Mouse (Mus musculus) limb, embryonic 10.5 days (tissue): ENCODE results near the gene 2010003K11Rik. TPM values are rescaled to one million over a fixed set of nuclear protein-coding genes. Genes with fewer than 3 reads are reported as not detected.
A peak's percentile ranks its signal among the peaks of the same experiment; 100 is the strongest.
"Not testable (repeated sequence)": the region's sequence is repeated elsewhere in the genome, so short reads cannot be mapped to it uniquely, and the experiment has no call there.

Source experiments
- DNase-seq: peaks from one replicate; pipeline ENCODE4 v3.0.0-alpha.2; 2017; ENCODE audit warnings: low spot score
- H3K27ac ChIP-seq: fragments of 300-500 bp; sonication (generic); 2 replicates; pipeline ENCODE4 v1.5.1; 2016; ENCODE audit warnings: mild to moderate bottlenecking
- H3K27me3 ChIP-seq: fragments of 300-500 bp; sonication (generic); 2 replicates; pipeline ENCODE4 v1.6.1; 2016; ENCODE audit warnings: low read depth, mild to moderate bottlenecking; ENCODE audit not compliant: poor library complexity, severe bottlenecking
- H3K36me3 ChIP-seq: fragments of 300-500 bp; sonication (generic); 2 replicates; pipeline ENCODE4 v1.6.1; 2016; ENCODE audit warnings: mild to moderate bottlenecking, moderate library complexity
- H3K4me1 ChIP-seq: fragments of 300-500 bp; sonication (generic); 2 replicates; pipeline ENCODE4 v1.6.1; 2016
- H3K4me3 ChIP-seq: fragments of 300-500 bp; sonication (generic); 2 replicates; pipeline ENCODE4 v1.5.1; 2016; ENCODE audit warnings: mild to moderate bottlenecking, moderate library complexity
- H3K9me3 ChIP-seq: fragments of 300-500 bp; sonication (generic); replicated peaks from 2 replicates; pipeline ENCODE4 v1.6.1; 2016; ENCODE audit warnings: mild to moderate bottlenecking
- WGBS: fragments of 180-500 bp; shearing (Covaris S2); methylation state at CpG from one replicate; pipeline ENCODE4 v1.1.7; 2016; 5-methylcytosine and 5-hydroxymethylcytosine counted together
- polyA plus RNA-seq: library from polyadenylated mRNA; unstranded; fragments of >200 nt; fragmentation: Nextera tagmentation; extraction: Ambion mirVana; gene quantifications from 2 replicates; pipeline ENCODE4 v1.2.1, GENCODE M21; 2016

Gene 2010003K11Rik
- polyA plus RNA-seq, 1 experiment from 2014 or later: not detected

GRCm38 (mm10) chr19:4474739-4475138, 23.6 kb downstream of the 2010003K11Rik start:
- no peak overlapping the region for H3K4me3 ChIP-seq
- 54% methylated on average over 3 of the region's 3 CpGs for WGBS

GRCm38 (mm10) chr19:4473549-4473948, 24.8 kb downstream of the 2010003K11Rik start:
- H3K4me3 ChIP-seq: no peak overlapping the region
- H3K27ac ChIP-seq: no peak overlapping the region
- WGBS: 94% methylated on average over 5 of the region's 5 CpGs
- no peaks in the 10 kb centered on the region for H3K9me3 ChIP-seq
- no peaks in the 10 kb centered on the region for H3K36me3 ChIP-seq
- peaks cover 12% of the 10 kb centered on the region for H3K4me1 ChIP-seq
- peaks cover 51% of the 10 kb centered on the region for H3K27me3 ChIP-seq
- DNase-seq: no peak

More at GRCm38 (mm10) chr19:4474739-4475138, 23.6 kb downstream of the 2010003K11Rik start:
- Histone ChIP-seq H3K36me3 (no peaks in the 10 kb centered on the region), H3K9me3 (no peaks in the 10 kb centered on the region), H3K27ac (no peak overlapping the region), H3K4me1 (peaks cover 12% of the 10 kb centered on the region), H3K27me3 (peaks cover 63% of the 10 kb centered on the region)
- no peak for DNase-seq

- H3K36me3 ChIP-seq: no peaks in the 10 kb centered on the region
- no peak for DNase-seq
- H3K4me1 ChIP-seq: peaks cover 8% of the 10 kb centered on the region; the same call in 1 of the 2 replicates
- no peaks in the 10 kb centered on the region for H3K9me3 ChIP-seq
- WGBS: 30% methylated on average over 5 of the region's 5 CpGs
- no peak overlapping the region for H3K4me3 ChIP-seq
- no peak overlapping the region for H3K27ac ChIP-seq
- 0 out of 2 replicates have a peak, but pooled peaks cover 7% of the 10 kb centered on the region for H3K27me3 ChIP-seq
These were observed 30.0 kb downstream of the 2010003K11Rik start for GRCm38 (mm10) chr19:4468363-4468762.

- Histone ChIP-seq H3K4me3 (no peak overlapping the region), H3K27ac (no peak overlapping the region), H3K36me3 (no peaks in the 10 kb centered on the region), H3K27me3 (no peaks in the 10 kb centered on the region), H3K9me3 (no peaks in the 10 kb centered on the region; the same call in 1 of the 2 replicates), H3K4me1 (peaks cover 8% of the 10 kb centered on the region; the same call in 1 of the 2 replicates)
- DNase-seq: no peak
- 92% methylated on average over 4 of the region's 4 CpGs for WGBS
These were observed 33.7 kb downstream of the 2010003K11Rik start for GRCm38 (mm10) chr19:4464666-4465065.

- Histone ChIP-seq H3K9me3 (no peaks in the 10 kb centered on the region; the same call in 1 of the 2 replicates), H3K4me3 (no peak overlapping the region), H3K4me1 (peaks cover 8% of the 10 kb centered on the region; the same call in 1 of the 2 replicates), H3K27me3 (no peaks in the 10 kb centered on the region), H3K36me3 (no peaks in the 10 kb centered on the region), H3K27ac (no peak overlapping the region)
- WGBS: 91% methylated on average over 8 of the region's 8 CpGs
- DNase-seq: no peak
These were observed 36.4 kb downstream of the 2010003K11Rik start for GRCm38 (mm10) chr19:4461981-4462380.

- Histone ChIP-seq H3K9me3 (no peaks in the 10 kb centered on the region), H3K27ac (no peak overlapping the region), H3K4me1 (peaks cover 22% of the 10 kb centered on the region), H3K36me3 (no peaks in the 10 kb centered on the region), H3K27me3 (no peaks in the 10 kb centered on the region), H3K4me3 (no peak overlapping the region)
- DNase-seq: peak; percentile 75
- WGBS: 10% methylated on average over 11 of the region's 11 CpGs
These were observed 42.2 kb downstream of the 2010003K11Rik start for GRCm38 (mm10) chr19:4456227-4456626.

GRCm38 (mm10) chr19:4455071-4455800, 43.1 kb downstream of the 2010003K11Rik start:
- Histone ChIP-seq H3K4me3 (no peak overlapping the region), H3K27ac (no peak overlapping the region), H3K36me3 (no peaks in the 10 kb centered on the region), H3K27me3 (no peaks in the 10 kb centered on the region), H3K9me3 (no peaks in the 10 kb centered on the region), H3K4me1 (peaks cover 22% of the 10 kb centered on the region)
- WGBS: 83% methylated on average over 15 of the region's 15 CpGs
- no peak for DNase-seq

- H3K27me3 ChIP-seq, H3K9me3 ChIP-seq, H3K36me3 ChIP-seq, DNase-seq, H3K4me3 ChIP-seq: not testable (repeated sequence)
- Histone ChIP-seq H3K27ac (0 out of 2 replicates have a peak overlapping the region, but pooled peaks have one; percentile 67), H3K4me1 (peaks cover 22% of the 10 kb centered on the region)
- WGBS: 17% methylated on average over 1 of the region's 1 CpGs
These were observed 44.3 kb downstream of the 2010003K11Rik start for GRCm38 (mm10) chr19:4454040-4454439.

GRCm38 (mm10) chr19:4452525-4452924, 45.9 kb downstream of the 2010003K11Rik start:
- peaks cover 22% of the 10 kb centered on the region for H3K4me1 ChIP-seq
- no peaks in the 10 kb centered on the region for H3K9me3 ChIP-seq
- no peak for DNase-seq
- H3K27ac ChIP-seq: no peak overlapping the region
- WGBS: 54% methylated on average over 4 of the region's 4 CpGs
- no peaks in the 10 kb centered on the region for H3K36me3 ChIP-seq
- H3K4me3 ChIP-seq: no peak overlapping the region
- H3K27me3 ChIP-seq: no peaks in the 10 kb centered on the region

- Histone ChIP-seq H3K27me3 (no peaks in the 10 kb centered on the region), H3K4me3 (no peak overlapping the region), H3K27ac (no peak overlapping the region), H3K4me1 (peaks cover 22% of the 10 kb centered on the region), H3K9me3 (no peaks in the 10 kb centered on the region), H3K36me3 (no peaks in the 10 kb centered on the region)
- DNase-seq: no peak
- WGBS: 34% methylated on average over 5 of the region's 5 CpGs
These were observed 46.4 kb downstream of the 2010003K11Rik start for GRCm38 (mm10) chr19:4451965-4452364.

- no peak for DNase-seq
- H3K9me3 ChIP-seq: no peaks in the 10 kb centered on the region
- H3K27me3 ChIP-seq: no peaks in the 10 kb centered on the region
- H3K4me1 ChIP-seq: peaks cover 17% of the 10 kb centered on the region
- no peak overlapping the region for H3K4me3 ChIP-seq
- 64% methylated on average over 8 of the region's 8 CpGs for WGBS
- no peaks in the 10 kb centered on the region for H3K36me3 ChIP-seq
- H3K27ac ChIP-seq: no peak overlapping the region
These were observed 47.3 kb downstream of the 2010003K11Rik start for GRCm38 (mm10) chr19:4451098-4451497.

GRCm38 (mm10) chr19:4450666-4451065, 47.7 kb downstream of the 2010003K11Rik start:
- peaks cover 16% of the 10 kb centered on the region for H3K4me1 ChIP-seq
- DNase-seq: no peak
- no peaks in the 10 kb centered on the region for H3K27me3 ChIP-seq
- H3K4me3 ChIP-seq: no peak overlapping the region
- no peaks in the 10 kb centered on the region for H3K36me3 ChIP-seq
- no peaks in the 10 kb centered on the region for H3K9me3 ChIP-seq
- H3K27ac ChIP-seq: no peak overlapping the region
- 64% methylated on average over 5 of the region's 5 CpGs for WGBS

GRCm38 (mm10) chr19:4449230-4449629, 49.2 kb downstream of the 2010003K11Rik start:
- H3K4me3 ChIP-seq: no peak overlapping the region
- H3K9me3 ChIP-seq: no peaks in the 10 kb centered on the region
- no peak for DNase-seq
- peaks cover 16% of the 10 kb centered on the region for H3K4me1 ChIP-seq
- no peaks in the 10 kb centered on the region for H3K27me3 ChIP-seq
- no peak overlapping the region for H3K27ac ChIP-seq
- H3K36me3 ChIP-seq: no peaks in the 10 kb centered on the region
- WGBS: 94% methylated on average over 9 of the region's 9 CpGs
